ENCODE assay signal across 18 mouse cellular contexts in genomic region chr2:75528706-75529105, GRCm38 (mm10).
"Had no signal": no experiment of that assay in that cellular context is flagged by ENCODE, and none has a peak within 500 bp of the region (broad histone marks: within the 10 kb centered on the region; RNA-seq: fewer than 3 reads in every experiment).

No protein-coding gene starts in this region.

- H3K36me3 ChIP-seq: liver, embryonic 15.5 days; lung, embryonic 15.5 days; midbrain, embryonic 13.5 days; midbrain, embryonic 15.5 days; neural tube, embryonic 12.5 days; stomach, embryonic 15.5 days had no signal

- H3K9ac ChIP-seq: liver, embryonic 15.5 days; liver, postnatal 0 days; lung, embryonic 15.5 days; midbrain, embryonic 13.5 days; midbrain, embryonic 15.5 days; neural tube, embryonic 12.5 days; stomach, embryonic 15.5 days had no signal

- H3K4me2 ChIP-seq: liver, embryonic 15.5 days; lung, embryonic 15.5 days; midbrain, embryonic 11.5 days; midbrain, embryonic 13.5 days; midbrain, embryonic 15.5 days; neural tube, embryonic 12.5 days; stomach, embryonic 15.5 days had no signal

- H3K4me3 ChIP-seq: liver, embryonic 15.5 days; lung, embryonic 15.5 days; megakaryocyte, embryonic 14.5 days; midbrain, embryonic 13.5 days; midbrain, embryonic 15.5 days; neural tube, embryonic 12.5 days; stomach, embryonic 15.5 days had no signal

- H3K27me3 ChIP-seq: liver, embryonic 15.5 days; lung, embryonic 15.5 days; midbrain, embryonic 13.5 days; midbrain, embryonic 15.5 days; neural tube, embryonic 12.5 days; stomach, embryonic 15.5 days had no signal

- H3K27ac ChIP-seq: liver, embryonic 15.5 days; lung, embryonic 15.5 days; macrophage; midbrain, embryonic 13.5 days; midbrain, embryonic 15.5 days; neural tube, embryonic 12.5 days; stomach, embryonic 15.5 days; stomach, postnatal 0 days had no signal

- H3K9me3 ChIP-seq: liver, embryonic 15.5 days; lung, embryonic 15.5 days; midbrain, embryonic 13.5 days; midbrain, embryonic 15.5 days; neural tube, embryonic 12.5 days; stomach, embryonic 15.5 days had no signal

- ATAC-seq: liver, postnatal 0 days; lung, postnatal 0 days; midbrain, embryonic 13.5 days; midbrain, embryonic 15.5 days had no signal

- DNase-seq: liver, postnatal 0 days; lung, adult 2 months; lung, postnatal 14 days; lung, postnatal 36 days; right cerebral cortex, postnatal 14 days; thymus, adult 2 months; thymus, postnatal 36 days had no signal

- H3K4me1 ChIP-seq: liver, embryonic 15.5 days; lung, embryonic 15.5 days; megakaryocyte, embryonic 14.5 days; midbrain, embryonic 15.5 days; stomach, embryonic 15.5 days had no signal
